Mouse (Mus musculus) MEL (cell line): ENCODE results near the gene Cd70. TPM values are rescaled to one million over a fixed set of nuclear protein-coding genes. Genes with fewer than 3 reads are reported as not detected.

Experiments used
- DNase-seq: peaks from one replicate; pipeline ENCODE4 v3.0.0; 2011; ENCODE audit warnings: low read depth, low spot score
- H3K27ac ChIP-seq: 2 replicates; pipeline ENCODE4 v1.5.1; 2012; ENCODE audit warnings: low read depth, mild to moderate bottlenecking, control low read depth, low read length, moderate library complexity; ENCODE audit not compliant: control insufficient read depth
- H3K27me3 ChIP-seq, 2 experiments: fragments of 150-350 bp in 1 of 2; sonication (generic) in 1 of 2; 2 replicates each; pipeline ENCODE4 v1.6.1; 2012; ENCODE audit warnings: low read length in 2 of 2, mild to moderate bottlenecking in 2 of 2, improper control_type of control experiment in 1 of 2, moderate library complexity in 1 of 2; ENCODE audit not compliant: insufficient read depth in 2 of 2, control insufficient read depth in 1 of 2
- H3K36me3 ChIP-seq, 2 experiments: 2 replicates each; pipeline ENCODE4 v1.6.1; 2012 to 2014; ENCODE audit warnings: low read length in 2 of 2, improper control_type of control experiment in 1 of 2, inconsistent platforms in 1 of 2, mild to moderate bottlenecking in 1 of 2; ENCODE audit not compliant: insufficient read depth in 2 of 2, control insufficient read depth in 1 of 2
- H3K4me1 ChIP-seq, 2 experiments: fragments of 150-350 bp in 1 of 2; sonication (generic) in 1 of 2; 2 replicates each; pipeline ENCODE4 v1.6.1; 2012; ENCODE audit warnings: low read length in 2 of 2, improper control_type of control experiment in 1 of 2, mild to moderate bottlenecking in 1 of 2; ENCODE audit not compliant: insufficient read depth in 2 of 2, control insufficient read depth in 1 of 2
- H3K4me3 ChIP-seq, 2 experiments: fragments of 150-350 bp in 1 of 2; sonication (generic) in 1 of 2; 2 replicates each; pipeline ENCODE4 v1.5.1; 2012; ENCODE audit warnings: low read depth in 2 of 2, low read length in 2 of 2, mild to moderate bottlenecking in 2 of 2, moderate library complexity in 2 of 2, control low read depth in 1 of 2, improper control_type of control experiment in 1 of 2; ENCODE audit not compliant: control insufficient read depth in 1 of 2, insufficient read depth in 1 of 2
- H3K79me2 ChIP-seq: 2 replicates; pipeline ENCODE4 v1.6.1; 2012; ENCODE audit warnings: mild to moderate bottlenecking, low read length, moderate library complexity; ENCODE audit not compliant: control insufficient read depth, poor library complexity, insufficient read depth
- H3K9ac ChIP-seq: 2 replicates; pipeline ENCODE4 v1.6.1; 2012; ENCODE audit warnings: low read depth, mild to moderate bottlenecking, control low read depth, low read length, moderate library complexity; ENCODE audit not compliant: control insufficient read depth, poor library complexity, severe bottlenecking
- H3K9me3 ChIP-seq: fragments of 150-350 bp; sonication (generic); replicated peaks from 2 replicates; pipeline ENCODE4 v1.6.1; 2012; ENCODE audit warnings: mild to moderate bottlenecking, low read length, improper control_type of control experiment, moderate library complexity; ENCODE audit not compliant: insufficient read depth
- CTCF ChIP-seq, 3 experiments: IDR thresholded peaks in 2 of 3; conservative IDR thresholded peaks in 1 of 3; 2 replicates each; pipeline ENCODE4 v1.5.1; 2011 to 2012; ENCODE audit warnings: low read length in 3 of 3, low read depth in 2 of 3, mild to moderate bottlenecking in 2 of 3, improper control_type of control experiment in 1 of 3, inconsistent platforms in 1 of 3, mixed read lengths in 1 of 3, moderate library complexity in 1 of 3; ENCODE audit not compliant: control insufficient read depth in 1 of 3, insufficient read depth in 1 of 3, poor library complexity in 1 of 3, severe bottlenecking in 1 of 3
- E2F4 ChIP-seq: IDR thresholded peaks from 2 replicates; pipeline ENCODE4 v1.6.1; 2011; ENCODE audit warnings: low read depth, low read length, improper control_type of control experiment, borderline replicate concordance
- ELF1 ChIP-seq: IDR thresholded peaks from 2 replicates; pipeline ENCODE4 v1.6.1; 2014; ENCODE audit warnings: low read depth, mild to moderate bottlenecking, inconsistent platforms, low read length, improper control_type of control experiment, moderate library complexity
- ETS1 ChIP-seq: IDR thresholded peaks from 2 replicates; pipeline ENCODE4 v1.6.1; 2012; ENCODE audit warnings: low read depth, mild to moderate bottlenecking, inconsistent platforms, low read length, improper control_type of control experiment, moderate library complexity
- GABPA ChIP-seq: IDR thresholded peaks from 2 replicates; pipeline ENCODE4 v1.6.1; 2012; ENCODE audit warnings: low read depth, mild to moderate bottlenecking, inconsistent platforms, low read length, improper control_type of control experiment, moderate library complexity
- GATA1 ChIP-seq: IDR thresholded peaks from 2 replicates; pipeline ENCODE4 v1.6.1; 2011; ENCODE audit warnings: low read depth, low read length, improper control_type of control experiment
- HCFC1 ChIP-seq: IDR thresholded peaks from 2 replicates; pipeline ENCODE4 v1.6.1; 2012; ENCODE audit warnings: low read depth, mild to moderate bottlenecking, inconsistent platforms, low read length, improper control_type of control experiment, moderate library complexity
- JUND ChIP-seq: IDR thresholded peaks from 2 replicates; pipeline ENCODE4 v1.6.1; 2011; ENCODE audit warnings: low read depth, mild to moderate bottlenecking, improper control_type of control experiment, low read length
- MAX ChIP-seq: IDR thresholded peaks from 2 replicates; pipeline ENCODE4 v1.6.1; 2011; ENCODE audit warnings: low read length, improper control_type of control experiment
- MEF2A ChIP-seq: IDR thresholded peaks from 2 replicates; pipeline ENCODE4 v1.6.1; 2014; ENCODE audit warnings: low read depth, mild to moderate bottlenecking, inconsistent platforms, low read length, improper control_type of control experiment; ENCODE audit not compliant: poor library complexity, insufficient replicate concordance, severe bottlenecking; ENCODE audit errors: extremely low read depth
- MXI1 ChIP-seq: IDR thresholded peaks from 2 replicates; pipeline ENCODE4 v1.6.1; 2011; ENCODE audit warnings: mild to moderate bottlenecking, low read depth, low read length, improper control_type of control experiment
- MYB ChIP-seq: IDR thresholded peaks from 2 replicates; pipeline ENCODE4 v1.6.1; 2011; ENCODE audit warnings: mild to moderate bottlenecking, low read depth, low read length, improper control_type of control experiment
- MYC ChIP-seq: IDR thresholded peaks from 2 replicates; pipeline ENCODE4 v1.6.1; 2011; ENCODE audit warnings: low read depth, mild to moderate bottlenecking, low read length, improper control_type of control experiment, moderate library complexity
- NRF1 ChIP-seq: IDR thresholded peaks from 2 replicates; pipeline ENCODE4 v1.6.1; 2014; ENCODE audit warnings: low read depth, mild to moderate bottlenecking, inconsistent platforms, low read length, improper control_type of control experiment, moderate library complexity; ENCODE audit not compliant: poor library complexity, insufficient read depth, severe bottlenecking
- POLR2A ChIP-seq, 2 experiments: IDR thresholded peaks; 2 replicates each; pipeline ENCODE4 v1.6.1; 2011 to 2012; ENCODE audit warnings: low read length in 2 of 2, mild to moderate bottlenecking in 2 of 2, control low read depth in 1 of 2, improper control_type of control experiment in 1 of 2, low read depth in 1 of 2, moderate library complexity in 1 of 2; ENCODE audit not compliant: control insufficient read depth in 1 of 2, insufficient read depth in 1 of 2, poor library complexity in 1 of 2
- POLR2AphosphoS2 ChIP-seq: IDR thresholded peaks from 2 replicates; pipeline ENCODE4 v1.6.1; 2011; ENCODE audit warnings: low read length, improper control_type of control experiment
- SMC3 ChIP-seq: IDR thresholded peaks from 2 replicates; pipeline ENCODE4 v1.6.1; 2011; ENCODE audit warnings: low read depth, low read length, improper control_type of control experiment
- TAL1 ChIP-seq: IDR thresholded peaks from 2 replicates; pipeline ENCODE4 v1.6.1; 2012; ENCODE audit warnings: mild to moderate bottlenecking, inconsistent platforms, low read length, moderate library complexity, mixed read lengths
- TBP ChIP-seq: IDR thresholded peaks from 2 replicates; pipeline ENCODE4 v1.8.0; 2011; ENCODE audit warnings: low read depth, low read length, improper control_type of control experiment
- TCF12 ChIP-seq: IDR thresholded peaks from 2 replicates; pipeline ENCODE4 v1.6.1; 2014; ENCODE audit warnings: low read depth, mild to moderate bottlenecking, inconsistent platforms, low read length, improper control_type of control experiment, moderate library complexity
- UBTF ChIP-seq: IDR thresholded peaks from 2 replicates; pipeline ENCODE4 v1.6.1; 2012; ENCODE audit warnings: low read depth, mild to moderate bottlenecking, inconsistent platforms, low read length, improper control_type of control experiment, moderate library complexity, borderline replicate concordance; ENCODE audit not compliant: insufficient read depth
- USF1 ChIP-seq: IDR thresholded peaks from 2 replicates; pipeline ENCODE4 v1.6.1; 2014; ENCODE audit warnings: low read depth, mild to moderate bottlenecking, inconsistent platforms, low read length, improper control_type of control experiment, moderate library complexity
- ZC3H11A ChIP-seq: IDR thresholded peaks from 2 replicates; pipeline ENCODE4 v1.6.1; 2012; ENCODE audit warnings: low read depth, mild to moderate bottlenecking, inconsistent platforms, low read length, improper control_type of control experiment
- polyA plus RNA-seq, 2 experiments: library from polyadenylated mRNA; stranded (reverse) in 1 of 2; unstranded in 1 of 2; fragments of >175 nt in 1 of 2; fragments of >200 nt in 1 of 2; gene quantifications; 2 replicates each; pipeline versions ENCODE4 v1.2.1 to v1.2.4; 2012; ENCODE audit warnings: low replicate concordance in 2 of 2, low read depth in 1 of 2; ENCODE audit not compliant: insufficient read length in 2 of 2, insufficient read depth in 1 of 2, missing spikeins in 1 of 2
- total RNA-seq: library from RNA; depleted of rRNA; stranded (reverse); fragments of 300-350 nt; gene quantifications from 2 replicates; pipeline ENCODE4 v1.2.3, GENCODE M21; 2012

Cd70 gene
- total and polyA plus RNA-seq, 3 experiments, result not detected

GRCm38 (mm10) chr17:57153006-57153405 lies 3.4 kb upstream of the Cd70 start:
- Histone ChIP-seq H3K27me3 (peaks cover 0 to 2% of the 10 kb centered on the region in 2 experiments; a peak in 2 of 4 replicates), H3K4me3 (no peak overlapping the region)
- no peak for TF ChIP-seq MXI1
- TF ChIP-seq ZC3H11A, result no peak
- TF ChIP-seq SMC3, result no peak
- TF ChIP-seq, all 39 proteins: peak for 0
- Histone ChIP-seq H3K4me1 (no peaks in the 10 kb centered on the region), H3K36me3 (no peaks in the 10 kb centered on the region), H3K9ac (no peak overlapping the region), H3K9me3 (no peaks in the 10 kb centered on the region), H3K79me2 (no peaks in the 10 kb centered on the region), H3K27ac (no peak overlapping the region)
- no peak for DNase-seq

GRCm38 (mm10) chr17:57148343-57148742 lies 1.2 kb downstream of the Cd70 start:
- H3K9ac ChIP-seq, result no peak overlapping the region
- DNase-seq, result no peak
- no peaks in the 10 kb centered on the region for H3K79me2 ChIP-seq
- H3K27ac ChIP-seq, result no peak overlapping the region
- no peaks in the 10 kb centered on the region for H3K4me1 ChIP-seq
- peaks cover 0 to 3% of the 10 kb centered on the region in 2 experiments; a peak in 1 of 4 replicates for H3K27me3 ChIP-seq
- H3K4me3 ChIP-seq, result no peak overlapping the region
- H3K36me3 ChIP-seq, result no peaks in the 10 kb centered on the region
- no peak for TF ChIP-seq MAX
- TF ChIP-seq MEF2A, result no peak
- TF ChIP-seq MXI1, result no peak
- no peak for TF ChIP-seq CTCF (IDR thresholded peaks at IDR 0.05 in 2 of 3, conservative IDR thresholded peaks at IDR 0.05 in 1 of 3; ENCODE audit: control insufficient read depth in 1 of 3, insufficient read depth in 1 of 3, low read depth in 2 of 3, low read length in 3 of 3, poor library complexity in 1 of 3, severe bottlenecking in 1 of 3)
- TF ChIP-seq HCFC1, result no peak
- no peak for TF ChIP-seq TBP
- no peak for TF ChIP-seq TCF12
- no peak for TF ChIP-seq UBTF
- no peak for TF ChIP-seq JUND
- no peak for TF ChIP-seq SMC3
- no peak for TF ChIP-seq POLR2A (IDR thresholded peaks at IDR 0.05; ENCODE audit: control insufficient read depth in 1 of 2, insufficient read depth in 1 of 2, low read depth in 1 of 2, low read length in 2 of 2, poor library complexity in 1 of 2)
- H3K9me3 ChIP-seq, result no peaks in the 10 kb centered on the region

GRCm38 (mm10) chr17:57145115-57145514 lies 4.5 kb downstream of the Cd70 start:
- Histone ChIP-seq H3K79me2 (no peaks in the 10 kb centered on the region), H3K4me1 (peaks cover 0 to 7% of the 10 kb centered on the region in 2 experiments; a peak in 2 of 4 replicates), H3K4me3 (no peak overlapping the region), H3K9me3 (no peaks in the 10 kb centered on the region), H3K27ac (no peak overlapping the region), H3K36me3 (peaks cover 0 to 1% of the 10 kb centered on the region in 2 experiments; a peak in 2 of 4 replicates), H3K9ac (no peak overlapping the region), H3K27me3 (peaks cover 0 to 3% of the 10 kb centered on the region in 2 experiments; a peak in 1 of 4 replicates)
- TF ChIP-seq CTCF (IDR thresholded peaks at IDR 0.05 in 2 of 3, conservative IDR thresholded peaks at IDR 0.05 in 1 of 3; ENCODE audit: control insufficient read depth in 1 of 3, insufficient read depth in 1 of 3, low read depth in 2 of 3, low read length in 3 of 3, poor library complexity in 1 of 3, severe bottlenecking in 1 of 3), result no peak
- TF ChIP-seq POLR2A (IDR thresholded peaks at IDR 0.05; ENCODE audit: control insufficient read depth in 1 of 2, insufficient read depth in 1 of 2, low read depth in 1 of 2, low read length in 2 of 2, poor library complexity in 1 of 2), result no peak
- no peak for TF ChIP-seq USF1
- no peak for TF ChIP-seq TAL1
- no peak for TF ChIP-seq JUND
- no peak for TF ChIP-seq MXI1
- TF ChIP-seq GABPA, result no peak
- no peak for TF ChIP-seq MYC
- TF ChIP-seq ZC3H11A, result no peak
- TF ChIP-seq HCFC1, result no peak
- no peak for TF ChIP-seq SMC3
- no peak for TF ChIP-seq ELF1
- TF ChIP-seq ETS1, result no peak
- TF ChIP-seq E2F4, result no peak
- no peak for TF ChIP-seq GATA1
- no peak for TF ChIP-seq POLR2AphosphoS2
- no peak for TF ChIP-seq UBTF
- TF ChIP-seq MYB, result no peak
- no peak for TF ChIP-seq TBP
- TF ChIP-seq NRF1, result no peak
- no peak for DNase-seq
